Mouse (Mus musculus) lung, postnatal 25 days (tissue): ENCODE measurements around the gene Tspan18.

Experiments used
- DNase-seq: peaks from one replicate; pipeline ENCODE4 v3.0.0; 2022; ENCODE audit warnings: low spot score

Gene Tspan18

GRCm38 (mm10) chr2:93160467-93161035, 173.8 kb downstream of the Tspan18 start:
- DNase-seq, result no peak

DNA sequence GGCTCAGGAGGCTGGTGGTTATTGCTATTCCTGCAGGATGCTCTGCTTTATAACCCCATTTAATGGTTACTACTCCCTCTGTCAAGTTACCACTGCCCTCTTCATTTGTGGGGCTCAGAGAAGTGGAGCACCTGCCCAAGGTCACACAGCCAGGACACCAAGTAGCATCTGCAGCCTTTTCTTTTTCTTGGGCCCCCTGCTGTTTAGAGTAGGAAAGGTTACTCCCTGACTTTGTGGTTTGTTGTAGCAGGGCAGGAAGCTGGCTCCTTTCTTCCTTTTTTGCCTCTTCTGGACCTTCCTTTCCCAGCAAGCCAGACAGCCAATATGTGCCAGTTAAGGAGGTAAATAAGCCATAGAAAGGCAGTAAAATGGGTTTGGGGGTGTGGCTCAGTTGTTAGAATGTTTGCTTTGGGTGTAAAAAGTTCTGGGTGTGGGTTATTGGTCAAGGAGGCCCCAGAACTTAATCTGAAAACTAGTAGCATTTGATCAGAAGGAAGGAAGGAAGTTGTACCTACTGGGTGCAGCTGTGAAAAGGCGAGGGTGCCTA, 179.7 kb downstream of the Tspan18 start:
- DNase-seq, result no peak

GRCm38 (mm10) chr2:93153833-93154232, 180.5 kb downstream of the Tspan18 start:
- DNase-seq, result no peak

GRCm38 (mm10) chr2:93152883-93153491, 181.3 kb downstream of the Tspan18 start:
- DNase-seq, result no peak

DNA sequence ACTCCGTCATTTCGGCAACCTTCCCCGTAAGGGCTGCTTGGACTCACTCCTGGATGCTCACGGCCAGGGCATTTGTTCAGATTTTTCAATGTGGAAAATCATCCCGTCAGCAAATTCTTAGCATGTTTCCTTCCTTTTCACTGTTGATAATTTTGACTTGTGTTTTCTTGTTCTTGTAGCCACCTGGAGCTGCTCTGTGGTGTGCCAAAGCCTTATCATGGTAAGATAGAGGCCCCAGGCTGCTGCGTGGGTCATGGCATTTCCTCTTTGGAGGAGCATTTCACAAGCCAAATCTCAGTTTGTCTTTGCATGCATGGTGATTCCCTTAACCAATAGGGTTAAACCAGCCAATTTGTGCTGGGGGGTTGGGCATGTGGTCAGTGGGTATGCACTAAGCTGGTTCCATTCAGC, 182.1 kb downstream of the Tspan18 start:
- no peak for DNase-seq
